Comparison of ENCODE assay signal across 8 mouse cellular contexts in the genomic region with DNA sequence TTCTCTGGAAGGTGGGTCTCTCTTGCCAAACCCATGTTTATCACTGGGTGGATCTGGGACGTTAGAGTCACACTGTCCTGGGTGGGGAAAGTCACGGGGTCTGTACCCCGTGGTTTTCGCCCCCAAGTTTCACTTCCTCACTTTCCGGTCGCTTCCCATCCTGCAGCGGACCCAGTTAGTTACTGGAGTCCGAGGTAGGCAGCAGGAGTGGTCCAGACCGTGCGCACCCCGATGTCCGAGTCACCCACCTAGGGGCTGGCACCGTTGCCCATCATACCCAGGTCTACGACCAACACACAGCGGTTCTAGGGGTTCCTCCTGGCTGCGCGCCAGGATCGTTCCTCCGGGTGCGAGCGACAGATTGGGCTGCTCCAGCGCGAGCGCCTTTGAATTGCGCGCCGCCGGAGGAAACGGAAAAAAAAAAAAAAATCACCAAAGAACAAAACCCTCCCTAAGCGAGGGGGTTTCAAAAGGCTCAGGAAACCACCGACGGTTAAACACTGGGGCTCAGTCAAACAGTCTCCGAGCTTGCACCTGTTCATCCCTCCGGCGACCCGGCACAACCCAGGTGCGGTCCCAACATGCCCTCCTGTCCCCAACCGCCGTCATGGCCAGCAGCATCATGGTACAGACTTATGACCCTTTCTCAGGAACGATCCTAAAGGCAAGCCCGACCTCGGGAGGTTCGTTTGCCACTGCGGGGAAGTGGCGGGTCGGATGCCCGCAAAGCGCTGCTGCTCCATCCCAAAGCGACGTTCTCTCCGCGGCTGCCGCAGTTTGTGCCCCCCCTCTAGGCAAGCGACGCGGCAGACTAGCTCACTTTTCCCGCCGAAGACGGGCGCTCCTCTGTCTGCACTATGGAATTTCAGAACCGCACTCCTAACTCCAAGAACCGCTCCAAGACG. TPM values are rescaled to one million over a fixed set of nuclear protein-coding genes. Genes with fewer than 3 reads are reported as not detected.
DNase-seq lines count a peak whose midpoint lies in the region; ATAC-seq and TF ChIP-seq lines count a peak whose summit lies in the region.

No protein-coding gene starts in this region.

- H3K27me3 ChIP-seq in erythroblast, embryonic 14.5 days (ENCODE audit: control insufficient read depth) = peaks cover 67% of the 10 kb centered on the region
- peaks cover 39% of the 10 kb centered on the region for H3K27me3 ChIP-seq in heart, postnatal 0 days (ENCODE audit: control insufficient read depth, insufficient read depth, low read length)

- WGBS in heart, postnatal 0 days = under 1% methylated on average over 63 of the region's 63 CpGs

- TF ChIP-seq EP300 in heart, postnatal 0 days (IDR thresholded peaks at IDR 0.05; ENCODE audit: low read depth) = no peak

- peak; percentile 67 for ATAC-seq in CD4-positive, CD25-positive, alpha-beta regulatory T cell, adult 4 months
- ATAC-seq in heart, postnatal 0 days (ENCODE audit: insufficient read depth, low read depth) = no peak
- peak; percentile 46 for ATAC-seq in megakaryocyte-erythroid progenitor cell, adult 5-6 weeks (replicated peaks; ENCODE audit: low FRiP score, low TSS enrichment, poor library complexity, severe bottlenecking)
- ATAC-seq in frontal cortex, adult (ENCODE audit: low TSS enrichment) = no peak

- DNase-seq in WW6 (ENCODE audit: low read depth, low spot score) = peak; percentile 16
- DNase-seq in heart, postnatal 0 days (ENCODE audit: low spot score) = no peak
- peak; percentile 23 to 36 for DNase-seq in layer of hippocampus, postnatal 25 days (ENCODE audit: extremely low spot score in 1 of 2, low spot score in 1 of 2)
- peak; percentile 67 for DNase-seq in spleen, adult 12 weeks (ENCODE audit: low spot score)

- peak overlapping the region; percentile 66 for H3K4me2 ChIP-seq in heart, postnatal 0 days (ENCODE audit: low read depth, low read length)

- peak overlapping the region; percentile 34 for H3K4me3 ChIP-seq in erythroblast, embryonic 14.5 days (replicated peaks)
- H3K4me3 ChIP-seq in heart, postnatal 0 days (ENCODE audit: low read depth, low read length) = peak overlapping the region; percentile 56

- H3K9ac ChIP-seq in heart, postnatal 0 days (replicated peaks; ENCODE audit: low read depth, low read length) = peak overlapping the region; percentile 34

- TF ChIP-seq CTCF in heart, postnatal 0 days (IDR thresholded peaks at IDR 0.05; ENCODE audit: low read depth) = no peak

- H3K36me3 ChIP-seq in erythroblast, embryonic 14.5 days (ENCODE audit: control insufficient read depth) = no peaks in the 10 kb centered on the region
- H3K36me3 ChIP-seq in heart, postnatal 0 days (replicated peaks; ENCODE audit: control insufficient read depth, insufficient read depth, low read length) = 0 out of 2 replicates have a peak, but pooled peaks cover 3% of the 10 kb centered on the region

- H3K27ac ChIP-seq in heart, postnatal 0 days (ENCODE audit: low read depth) = peak overlapping the region; percentile 31; the same call in 1 of the 2 replicates

- H3K9me3 ChIP-seq in erythroblast, embryonic 14.5 days (ENCODE audit: control insufficient read depth, low read length) = peaks cover 2% of the 10 kb centered on the region; the same call in 1 of the 2 replicates
- H3K9me3 ChIP-seq in heart, postnatal 0 days (replicated peaks; ENCODE audit: control insufficient read depth, low read length) = no peaks in the 10 kb centered on the region

- no peaks in the 10 kb centered on the region for H3K4me1 ChIP-seq in erythroblast, embryonic 14.5 days (ENCODE audit: control insufficient read depth)
- peaks cover 17% of the 10 kb centered on the region for H3K4me1 ChIP-seq in heart, postnatal 0 days (ENCODE audit: control insufficient read depth, insufficient read depth)

RNA-seq across cellular contexts. Expression of a gene that starts 1.0 kb away (rescaled TPM):
- 10 to 100 TPM in 1 of 2 experiments, 1 to 10 TPM in 1; 5.6 to 29.9 TPM for polyA plus RNA-seq in CD4-positive, CD25-positive, alpha-beta regulatory T cell, adult 4 months (2017; shearing (Covaris generic))
- polyA plus RNA-seq in erythroblast, embryonic 14.5 days (2012) = not detected in 2 replicates
- 12.8 and 15.7 TPM in 2 replicates for total RNA-seq in heart, postnatal 0 days (2014; rRNA removed; ENCODE audit: low replicate concordance)
- polyA plus RNA-seq in heart, postnatal 0 days (2015; fragmentation: Nextera tagmentation; extraction: Ambion mirVana) = 0.99 and 1.0 TPM in 2 replicates
- 1 to 10 TPM; 7.7 to 8.9 TPM for total RNA-seq in layer of hippocampus, postnatal 25 days (2021)
- total RNA-seq in megakaryocyte-erythroid progenitor cell, adult 5-6 weeks (2014; fragmentation: Nextera tagmentation) = 29.9 and 35.0 TPM in 2 replicates
- 22.7 and 29.0 TPM in 2 replicates for total RNA-seq in megakaryocyte-erythroid progenitor cell, adult 5-6 weeks (2017)

Comparison
In these comparisons a context has a peak if more than half of its experiments do, and no peak if none do; other contexts are left out.
1. ATAC-seq: peak in CD4-positive, CD25-positive, alpha-beta regulatory T cell, adult 4 months (single experiment) and megakaryocyte-erythroid progenitor cell, adult 5-6 weeks (single experiment); none in heart, postnatal 0 days (single experiment) and frontal cortex, adult (single experiment).